ENCODE assay signal across 8 mouse cellular contexts in the genomic region with DNA sequence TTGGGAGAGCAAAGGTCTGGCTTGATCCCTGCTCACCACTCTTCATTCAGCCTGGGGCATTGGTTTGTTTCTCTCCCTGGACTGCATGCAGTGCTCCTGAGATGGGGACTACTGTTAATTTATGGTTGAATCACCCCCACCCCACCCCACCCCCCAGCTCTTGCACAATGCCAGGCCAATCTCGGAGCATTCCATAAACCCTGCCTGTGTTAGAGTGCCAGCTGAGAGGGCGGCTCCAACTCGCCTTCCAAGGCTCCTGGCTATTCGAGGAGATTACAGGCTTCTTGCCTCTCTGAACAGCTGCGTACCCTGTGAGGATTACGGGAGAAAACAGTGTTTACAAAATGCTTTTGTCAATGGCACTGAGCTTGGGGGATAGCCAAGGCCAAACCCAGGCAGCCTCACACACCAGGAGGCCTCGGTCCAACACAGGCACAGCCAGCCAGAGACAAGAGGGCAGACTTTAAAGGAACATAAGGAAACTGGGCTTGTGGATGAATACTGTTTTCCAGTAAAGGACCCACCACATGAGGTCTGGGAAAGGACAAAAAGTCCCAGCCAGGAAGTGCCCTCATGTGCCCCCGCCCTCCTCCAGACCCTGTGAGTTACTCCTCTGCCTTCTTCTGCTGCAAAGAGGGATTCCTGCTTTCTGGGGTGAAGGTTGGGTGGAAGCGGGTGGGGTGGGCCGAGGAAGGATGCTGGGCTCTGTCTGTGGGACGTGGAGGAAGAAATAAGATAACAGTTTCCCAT. TPM values are rescaled to one million over a fixed set of nuclear protein-coding genes. Genes with fewer than 3 reads are reported as not detected.
DNase-seq lines count a peak whose midpoint lies in the region; ATAC-seq lines count a peak whose summit lies in the region.

No protein-coding gene starts in this region.

- no peak overlapping the region for H3K4me2 ChIP-seq in heart, embryonic 14.5 days (ENCODE audit: low read length)
- H3K4me2 ChIP-seq in heart, embryonic 16.5 days (ENCODE audit: low read depth, low read length) = no peak overlapping the region
- no peak overlapping the region for H3K4me2 ChIP-seq in midbrain, embryonic 11.5 days

- WGBS in heart, embryonic 14.5 days = 41% methylated on average over 11 of the region's 11 CpGs
- 33% methylated on average over 11 of the region's 11 CpGs for WGBS in heart, embryonic 16.5 days
- 14% methylated on average over 11 of the region's 11 CpGs for whole genome bisulfite sequencing in midbrain, embryonic 11.5 days

- H3K27me3 ChIP-seq in heart, embryonic 14.5 days (ENCODE audit: control insufficient read depth, insufficient read depth, low read length) = no peaks in the 10 kb centered on the region
- H3K27me3 ChIP-seq in heart, embryonic 16.5 days (ENCODE audit: control insufficient read depth, insufficient read depth, low read length) = no peaks in the 10 kb centered on the region
- H3K27me3 ChIP-seq in midbrain, embryonic 11.5 days (ENCODE audit: control insufficient read depth, insufficient read depth, low read length) = no peaks in the 10 kb centered on the region

- intact Hi-C loops in heart, postnatal 25 days (cut with DNase I) = no loop called here
- intact Hi-C loops in left cerebral cortex, postnatal 25 days (cut with DNase I) = no loop called here

- DNase-seq in heart, postnatal 25 days (ENCODE audit: low spot score) = no peak
- DNase-seq in brain, adult 2 months (ENCODE audit: low read depth, low spot score) = peak; percentile 66
- DNase-seq in midbrain, embryonic 11.5 days (ENCODE audit: low spot score, missing footprints) = no peak
- no peak for DNase-seq in cerebellum, adult 9-11 months
- no peak for DNase-seq in left cerebral cortex, postnatal 25 days (ENCODE audit: low spot score in 2 of 2)
- DNase-seq in left cerebral cortex, adult 9 months (ENCODE audit: low spot score in 2 of 2) = no peak

- H3K36me3 ChIP-seq in heart, embryonic 14.5 days (ENCODE audit: control insufficient read depth, insufficient read depth, low read length) = no peaks in the 10 kb centered on the region
- H3K36me3 ChIP-seq in heart, embryonic 16.5 days (ENCODE audit: control insufficient read depth, insufficient read depth) = no peaks in the 10 kb centered on the region
- H3K36me3 ChIP-seq in midbrain, embryonic 11.5 days (ENCODE audit: control insufficient read depth, insufficient read depth, low read length) = no peaks in the 10 kb centered on the region

- H3K27ac ChIP-seq in heart, embryonic 14.5 days (replicated peaks in 1 of 2; ENCODE audit: control insufficient read depth in 1 of 2, insufficient read depth in 1 of 2, low read depth in 2 of 2, low read length in 2 of 2) = peak overlapping the region; percentile 24 to 53
- H3K27ac ChIP-seq in heart, embryonic 16.5 days (ENCODE audit: low read length) = peak overlapping the region; percentile 69
- H3K27ac ChIP-seq in midbrain, embryonic 11.5 days (ENCODE audit: low read depth, low read length) = peak overlapping the region; percentile 54

- no peaks in the 10 kb centered on the region for H3K9me3 ChIP-seq in heart, embryonic 14.5 days (ENCODE audit: control insufficient read depth, low read length)
- H3K9me3 ChIP-seq in heart, embryonic 16.5 days (replicated peaks; ENCODE audit: control insufficient read depth, low read length) = no peaks in the 10 kb centered on the region
- H3K9me3 ChIP-seq in midbrain, embryonic 11.5 days (ENCODE audit: control insufficient read depth, low read length) = no peaks in the 10 kb centered on the region

- H3K4me3 ChIP-seq in heart, embryonic 14.5 days (ENCODE audit: control insufficient read depth in 1 of 2, insufficient read depth in 1 of 2, low read depth in 1 of 2, low read length in 2 of 2) = no peak overlapping the region
- H3K4me3 ChIP-seq in heart, embryonic 16.5 days (ENCODE audit: low read length) = no peak overlapping the region
- no peak overlapping the region for H3K4me3 ChIP-seq in midbrain, embryonic 11.5 days (ENCODE audit: low read depth, low read length)

- peaks cover 22 to 23% of the 10 kb centered on the region in 2 experiments for H3K4me1 ChIP-seq in heart, embryonic 14.5 days (ENCODE audit: control insufficient read depth in 2 of 2, insufficient read depth in 2 of 2, low read length in 2 of 2)
- peaks cover 11% of the 10 kb centered on the region for H3K4me1 ChIP-seq in heart, embryonic 16.5 days (ENCODE audit: control insufficient read depth, insufficient read depth, low read length)
- peaks cover 18% of the 10 kb centered on the region for H3K4me1 ChIP-seq in midbrain, embryonic 11.5 days (ENCODE audit: control insufficient read depth, insufficient read depth, low read length)

- ATAC-seq in heart, embryonic 14.5 days (ENCODE audit: insufficient number of reproducible peaks, insufficient read depth, low FRiP score, low read depth) = no peak
- no peak for ATAC-seq in heart, embryonic 16.5 days (replicated peaks; ENCODE audit: extremely low read depth, insufficient read depth, low FRiP score)
- ATAC-seq in midbrain, embryonic 11.5 days (ENCODE audit: low FRiP score) = peak; percentile 64; the same call in 1 of the 2 replicates

- no peak overlapping the region for H3K9ac ChIP-seq in heart, embryonic 14.5 days (ENCODE audit: low read length)
- H3K9ac ChIP-seq in heart, embryonic 16.5 days (ENCODE audit: low read length) = no peak overlapping the region
- H3K9ac ChIP-seq in midbrain, embryonic 11.5 days (ENCODE audit: low read length) = no peak overlapping the region

RNA-seq across cellular contexts. Expression of a gene that starts 10.8 kb away (rescaled TPM):
- polyA plus RNA-seq in heart, embryonic 14.5 days (2014; fragmentation: Nextera tagmentation; extraction: Ambion mirVana) = 7.3 and 7.5 TPM in 2 replicates
- 10 to 100 TPM; 17.7 to 31.0 TPM for total RNA-seq in heart, postnatal 25 days (2021)
- 8.9 and 9.3 TPM in 2 replicates for polyA plus RNA-seq in heart, embryonic 16.5 days (2015; fragmentation: Nextera tagmentation; extraction: Ambion mirVana)
- 1.7 and 2.6 TPM in 2 replicates for polyA plus RNA-seq in midbrain, embryonic 11.5 days (2014; fragmentation: Nextera tagmentation; extraction: Ambion mirVana)
- 1 to 10 TPM; 3.6 to 4.2 TPM for total RNA-seq in left cerebral cortex, postnatal 25 days (2021)

RNA-seq across cellular contexts. Expression of a gene that starts 20.0 kb away (rescaled TPM):
- 12.0 and 19.2 TPM in 2 replicates for polyA plus RNA-seq in heart, embryonic 14.5 days (2014; fragmentation: Nextera tagmentation; extraction: Ambion mirVana)
- 10 to 100 TPM; 16.0 to 17.2 TPM for total RNA-seq in heart, postnatal 25 days (2021)
- polyA plus RNA-seq in heart, embryonic 16.5 days (2015; fragmentation: Nextera tagmentation; extraction: Ambion mirVana) = 19.0 and 20.2 TPM in 2 replicates
- polyA plus RNA-seq in midbrain, embryonic 11.5 days (2014; fragmentation: Nextera tagmentation; extraction: Ambion mirVana) = 19.4 and 21.7 TPM in 2 replicates
- total RNA-seq in left cerebral cortex, postnatal 25 days (2021) = 10 to 100 TPM; 37.4 to 40.7 TPM

RNA-seq across cellular contexts. Expression of a gene that starts 36.9 kb away (rescaled TPM):
- 7.2 and 12.7 TPM in 2 replicates for polyA plus RNA-seq in heart, embryonic 14.5 days (2014; fragmentation: Nextera tagmentation; extraction: Ambion mirVana)
- 10 to 100 TPM; 19.2 to 24.0 TPM for total RNA-seq in heart, postnatal 25 days (2021)
- 16.8 and 27.5 TPM in 2 replicates for polyA plus RNA-seq in heart, embryonic 16.5 days (2015; fragmentation: Nextera tagmentation; extraction: Ambion mirVana)
- 1.7 and 1.8 TPM in 2 replicates for polyA plus RNA-seq in midbrain, embryonic 11.5 days (2014; fragmentation: Nextera tagmentation; extraction: Ambion mirVana)
- 10 to 100 TPM; 14.2 to 15.2 TPM for total RNA-seq in left cerebral cortex, postnatal 25 days (2021)

RNA-seq across cellular contexts. Expression of a gene that starts 37.8 kb away (rescaled TPM):
- polyA plus RNA-seq in heart, embryonic 14.5 days (2014; fragmentation: Nextera tagmentation; extraction: Ambion mirVana) = 3.1 and 4.8 TPM in 2 replicates
- 1 to 10 TPM; 5.7 to 6.3 TPM for total RNA-seq in heart, postnatal 25 days (2021)
- 4.0 and 5.8 TPM in 2 replicates for polyA plus RNA-seq in heart, embryonic 16.5 days (2015; fragmentation: Nextera tagmentation; extraction: Ambion mirVana)
- polyA plus RNA-seq in midbrain, embryonic 11.5 days (2014; fragmentation: Nextera tagmentation; extraction: Ambion mirVana) = 4.4 and 6.4 TPM in 2 replicates
- 10 to 100 TPM; 10.3 to 10.6 TPM for total RNA-seq in left cerebral cortex, postnatal 25 days (2021)
